Comparison of ENCODE assay signal across 8 mouse cellular contexts in genomic region chr10:84060492-84061218, GRCm38 (mm10).
A peak's percentile ranks its signal among the peaks of the same experiment; 100 is the strongest.
DNase-seq lines count a peak whose midpoint lies in the region; ATAC-seq and TF ChIP-seq lines count a peak whose summit lies in the region.

No protein-coding gene starts in this region.

- TF ChIP-seq CTCF in cerebellum, adult 2 months (IDR thresholded peaks at IDR 0.05; ENCODE audit: borderline replicate concordance, insufficient read depth, low read depth, low read length): no peak

- H3K9me3 ChIP-seq in liver, embryonic 16.5 days (replicated peaks; ENCODE audit: control insufficient read depth, low read length): no peaks in the 10 kb centered on the region
- H3K9me3 ChIP-seq in neural tube, embryonic 11.5 days (ENCODE audit: control insufficient read depth, low read length): no peaks in the 10 kb centered on the region

- peak; percentile 85 for DNase-seq in Muller cell, postnatal 12 days (ENCODE audit: inconsistent ontology term)
- DNase-seq in cerebellum, adult 2 months: peak; percentile 90 to 92
- DNase-seq in frontal cortex, adult 2 months (ENCODE audit: extremely low spot score in 1 of 2, low spot score in 1 of 2): peak; percentile 66 to 82
- peak; percentile 81 for DNase-seq in heart, postnatal 25 days (ENCODE audit: low spot score)
- DNase-seq in layer of hippocampus, adult 11-12 months (ENCODE audit: low spot score): peak; percentile 85
- DNase-seq in neural tube, embryonic 11.5 days (ENCODE audit: low spot score): peak; percentile 42
- peak; percentile 54 for DNase-seq in thymus, postnatal 14 days

- 3% methylated on average over 7 of the region's 7 CpGs for WGBS in cerebellum, adult 2 months
- WGBS in liver, embryonic 16.5 days (ENCODE audit: insufficient replicate concordance): 11% methylated on average over 7 of the region's 7 CpGs
- 9% methylated on average over 7 of the region's 7 CpGs for WGBS in neural tube, embryonic 11.5 days

- peaks cover 37% of the 10 kb centered on the region for H3K4me1 ChIP-seq in cerebellum, adult 2 months (ENCODE audit: control insufficient read depth, insufficient read depth, low read length)
- no peaks in the 10 kb centered on the region; the same call in none of the 2 replicates for H3K4me1 ChIP-seq in liver, embryonic 16.5 days (ENCODE audit: control insufficient read depth, low read depth, low read length)
- peaks cover 7% of the 10 kb centered on the region; the same call in 1 of the 2 replicates for H3K4me1 ChIP-seq in neural tube, embryonic 11.5 days (ENCODE audit: control insufficient read depth, insufficient read depth, low read length)

- H3K9ac ChIP-seq in liver, embryonic 16.5 days (ENCODE audit: low read depth, low read length): no peak overlapping the region
- no peak overlapping the region for H3K9ac ChIP-seq in neural tube, embryonic 11.5 days (ENCODE audit: low read length)

- peak overlapping the region; percentile 55 for H3K27ac ChIP-seq in cerebellum, adult 2 months (ENCODE audit: insufficient read depth, low read length)
- no peak overlapping the region for H3K27ac ChIP-seq in liver, embryonic 16.5 days (ENCODE audit: low read length)
- H3K27ac ChIP-seq in neural tube, embryonic 11.5 days (ENCODE audit: low read depth, low read length): 0 out of 2 replicates have a peak overlapping the region, but pooled peaks have one; percentile 28

- intact Hi-C loops in heart, postnatal 25 days (cut with DNase I): loop anchor here (5.0 kb wide), 1 partner anchor 38 kb away; no protein-coding TSS in a partner anchor

- no peak overlapping the region for H3K4me2 ChIP-seq in liver, embryonic 16.5 days (ENCODE audit: low read depth, low read length)
- no peak overlapping the region for H3K4me2 ChIP-seq in neural tube, embryonic 11.5 days (ENCODE audit: low read depth)

- H3K4me3 ChIP-seq in cerebellum, adult 2 months (replicated peaks; ENCODE audit: insufficient read depth, low read depth, low read length): no peak overlapping the region
- H3K4me3 ChIP-seq in liver, embryonic 16.5 days (ENCODE audit: low read depth, low read length): no peak overlapping the region
- H3K4me3 ChIP-seq in neural tube, embryonic 11.5 days (ENCODE audit: low read depth, low read length): no peak overlapping the region

- H3K36me3 ChIP-seq in liver, embryonic 16.5 days (ENCODE audit: control insufficient read depth, insufficient read depth): no peaks in the 10 kb centered on the region
- no peaks in the 10 kb centered on the region for H3K36me3 ChIP-seq in neural tube, embryonic 11.5 days (ENCODE audit: control insufficient read depth, insufficient read depth, low read length)

- H3K27me3 ChIP-seq in cerebellum, adult 2 months (ENCODE audit: control insufficient read depth, insufficient read depth, low read length): no peaks in the 10 kb centered on the region
- no peaks in the 10 kb centered on the region for H3K27me3 ChIP-seq in liver, embryonic 16.5 days (ENCODE audit: control insufficient read depth, insufficient read depth, low read depth, low read length)
- no peaks in the 10 kb centered on the region for H3K27me3 ChIP-seq in neural tube, embryonic 11.5 days (ENCODE audit: control insufficient read depth, insufficient read depth, low read length)

- peak; percentile 45 for ATAC-seq in liver, embryonic 16.5 days (ENCODE audit: low read depth)
- peak; percentile 31; the same call in 1 of the 2 replicates for ATAC-seq in neural tube, embryonic 11.5 days (ENCODE audit: insufficient read depth, low FRiP score, low TSS enrichment)

- no peak for TF ChIP-seq POLR2A in cerebellum, adult 2 months (IDR thresholded peaks at IDR 0.05; ENCODE audit: borderline replicate concordance, insufficient read depth, low read length)
